23 mouse cellular contexts compared by ENCODE assay signal in the genomic region with DNA sequence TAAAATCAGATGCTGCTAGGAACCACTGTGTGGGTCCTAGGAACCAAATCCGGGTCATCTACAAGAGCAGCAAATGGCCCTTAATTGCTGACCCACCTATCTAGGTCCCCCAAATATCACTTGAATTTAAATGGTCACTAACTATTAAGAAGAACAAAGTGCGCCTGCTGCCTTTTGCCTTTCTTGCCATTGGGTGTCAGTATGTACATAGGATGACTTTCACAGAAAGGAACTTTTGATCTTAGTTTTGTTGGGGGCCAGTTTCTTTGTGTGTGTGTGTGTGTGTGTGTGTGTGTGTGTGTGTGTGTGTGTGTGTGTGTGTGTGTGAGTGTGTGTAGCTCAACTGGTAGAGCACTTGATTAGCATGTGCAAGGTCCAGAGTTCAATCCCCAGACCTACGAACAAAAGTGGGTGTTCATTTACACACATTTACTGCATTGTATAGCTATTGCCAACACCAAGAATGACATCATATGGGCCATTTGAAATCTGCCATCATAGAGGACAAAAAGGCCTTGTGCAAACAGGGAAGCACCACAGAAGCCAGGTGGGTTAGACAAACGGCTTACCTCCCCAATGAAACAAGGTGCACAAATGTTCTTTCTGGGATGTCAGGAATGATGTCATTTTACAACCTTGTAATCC. TPM values are rescaled to one million over a fixed set of nuclear protein-coding genes. Genes with fewer than 3 reads are reported as not detected.
DNase-seq lines count a peak whose midpoint lies in the region; ATAC-seq and TF ChIP-seq lines count a peak whose summit lies in the region.
"Had no signal": no experiment of that assay in that cellular context is flagged by ENCODE, and none has a peak within 500 bp of the region (broad histone marks: within the 10 kb centered on the region; RNA-seq: fewer than 3 reads in every experiment).

No protein-coding gene starts in this region.

- TF ChIP-seq EP300 in lung, postnatal 0 days (IDR thresholded peaks at IDR 0.05) = no peak
- no peak for TF ChIP-seq EP300 in stomach, postnatal 0 days (optimal IDR thresholded peaks at IDR 0.05)

- ATAC-seq in intestine, embryonic 15.5 days = 0 out of 2 replicates have a peak, but pooled peaks have one; percentile 49
- no peak for ATAC-seq in intestine, embryonic 16.5 days
- ATAC-seq in lung, postnatal 0 days = no peak
- ATAC-seq in common myeloid progenitor, adult 5-6 weeks (replicated peaks; ENCODE audit: low read depth, poor library complexity, severe bottlenecking) = 0 out of 2 replicates have a peak, but pooled peaks have one; percentile 52
- peak; percentile 79; the same call in 1 of the 2 replicates for ATAC-seq in stomach, postnatal 0 days (ENCODE audit: low FRiP score, low TSS enrichment)
- ATAC-seq: hindbrain, embryonic 16.5 days; midbrain, embryonic 13.5 days had no signal

- H3K27me3 ChIP-seq in intestine, embryonic 15.5 days (replicated peaks) = no peaks in the 10 kb centered on the region
- H3K27me3 ChIP-seq in intestine, embryonic 16.5 days (replicated peaks; ENCODE audit: control insufficient read depth, insufficient read depth, low read length) = no peaks in the 10 kb centered on the region
- H3K27me3 ChIP-seq in lung, postnatal 0 days (replicated peaks; ENCODE audit: insufficient read depth, low read length) = no peaks in the 10 kb centered on the region
- no peaks in the 10 kb centered on the region for H3K27me3 ChIP-seq in stomach, postnatal 0 days (ENCODE audit: control insufficient read depth, insufficient read depth, low read length)
- H3K27me3 ChIP-seq: embryonic facial prominence, embryonic 12.5 days; limb, embryonic 13.5 days; liver, embryonic 15.5 days; midbrain, embryonic 13.5 days; neural tube, embryonic 13.5 days had no signal

- intact Hi-C loops in left cerebral cortex, postnatal 4 days (cut with DNase I) = no loop called here

- TF ChIP-seq CTCF in lung, postnatal 0 days (IDR thresholded peaks at IDR 0.05) = peak; percentile 50
- peak; percentile 74 for TF ChIP-seq CTCF in stomach, postnatal 0 days (IDR thresholded peaks at IDR 0.05; ENCODE audit: low read depth)

- no peaks in the 10 kb centered on the region for H3K9me3 ChIP-seq in intestine, embryonic 15.5 days
- no peaks in the 10 kb centered on the region for H3K9me3 ChIP-seq in intestine, embryonic 16.5 days (ENCODE audit: control insufficient read depth, low read length)
- H3K9me3 ChIP-seq in lung, postnatal 0 days (ENCODE audit: low read length) = no peaks in the 10 kb centered on the region
- no peaks in the 10 kb centered on the region for H3K9me3 ChIP-seq in stomach, postnatal 0 days (ENCODE audit: control insufficient read depth, low read length)
- H3K9me3 ChIP-seq: embryonic facial prominence, embryonic 12.5 days; limb, embryonic 13.5 days; liver, embryonic 15.5 days; midbrain, embryonic 13.5 days; neural tube, embryonic 13.5 days had no signal

- DNase-seq in lung, postnatal 0 days (ENCODE audit: low spot score) = no peak
- DNase-seq in lung, postnatal 4 days = no peak
- DNase-seq in stomach, postnatal 0 days (ENCODE audit: low spot score) = peak; percentile 24
- DNase-seq in left cerebral cortex, postnatal 4 days = no peak
- DNase-seq: adrenal gland, postnatal 25 days; cerebellum, adult 9-10 months; kidney, adult 18-20 months; lung, postnatal 10 days; retina, postnatal 1 day; right cerebral cortex, postnatal 25 days; thymus, postnatal 25 days had no signal

- WGBS in intestine, embryonic 15.5 days = 57% methylated on average over 4 of the region's 4 CpGs
- 57% methylated on average over 4 of the region's 4 CpGs for WGBS in intestine, embryonic 16.5 days
- 67% methylated on average over 4 of the region's 4 CpGs for WGBS in lung, postnatal 0 days
- 57% methylated on average over 4 of the region's 4 CpGs for WGBS in stomach, postnatal 0 days

- no peak overlapping the region for H3K4me3 ChIP-seq in intestine, embryonic 15.5 days (replicated peaks)
- H3K4me3 ChIP-seq in intestine, embryonic 16.5 days (ENCODE audit: low read length) = no peak overlapping the region
- no peak overlapping the region for H3K4me3 ChIP-seq in lung, postnatal 0 days (ENCODE audit: low read depth, low read length)
- H3K4me3 ChIP-seq in stomach, postnatal 0 days (ENCODE audit: low read depth, low read length) = no peak overlapping the region
- H3K4me3 ChIP-seq: embryonic facial prominence, embryonic 12.5 days; limb, embryonic 13.5 days; liver, embryonic 15.5 days; midbrain, embryonic 13.5 days; myocyte; neural tube, embryonic 13.5 days had no signal

- no peak overlapping the region for H3K27ac ChIP-seq in intestine, embryonic 15.5 days
- no peak overlapping the region for H3K27ac ChIP-seq in intestine, embryonic 16.5 days (ENCODE audit: low read length)
- H3K27ac ChIP-seq in lung, postnatal 0 days (ENCODE audit: low read length) = no peak overlapping the region
- H3K27ac ChIP-seq in stomach, postnatal 0 days (replicated peaks) = no peak overlapping the region
- H3K27ac ChIP-seq: embryonic facial prominence, embryonic 12.5 days; limb, embryonic 13.5 days; liver, embryonic 15.5 days; midbrain, embryonic 13.5 days; neural tube, embryonic 13.5 days had no signal

- H3K36me3 ChIP-seq in intestine, embryonic 15.5 days = no peaks in the 10 kb centered on the region
- H3K36me3 ChIP-seq in intestine, embryonic 16.5 days (ENCODE audit: control insufficient read depth, insufficient read depth, low read length) = no peaks in the 10 kb centered on the region
- H3K36me3 ChIP-seq in lung, postnatal 0 days (ENCODE audit: insufficient read depth, low read length) = no peaks in the 10 kb centered on the region
- H3K36me3 ChIP-seq in stomach, postnatal 0 days (ENCODE audit: control insufficient read depth, insufficient read depth, low read length) = no peaks in the 10 kb centered on the region
- H3K36me3 ChIP-seq: embryonic facial prominence, embryonic 12.5 days; limb, embryonic 13.5 days; liver, embryonic 15.5 days; midbrain, embryonic 13.5 days; neural tube, embryonic 13.5 days had no signal

- no peaks in the 10 kb centered on the region for H3K4me1 ChIP-seq in intestine, embryonic 15.5 days (replicated peaks)
- H3K4me1 ChIP-seq in intestine, embryonic 16.5 days (ENCODE audit: control insufficient read depth, insufficient read depth, low read length) = no peaks in the 10 kb centered on the region
- H3K4me1 ChIP-seq in lung, postnatal 0 days (ENCODE audit: insufficient read depth, low read depth, low read length) = no peaks in the 10 kb centered on the region
- H3K4me1 ChIP-seq in stomach, postnatal 0 days (replicated peaks; ENCODE audit: control insufficient read depth, insufficient read depth) = no peaks in the 10 kb centered on the region
- H3K4me1 ChIP-seq: embryonic facial prominence, embryonic 12.5 days; limb, embryonic 13.5 days; liver, embryonic 15.5 days; midbrain, embryonic 13.5 days; neural tube, embryonic 13.5 days had no signal

- no peak overlapping the region for H3K9ac ChIP-seq in intestine, embryonic 15.5 days
- H3K9ac ChIP-seq in intestine, embryonic 16.5 days (ENCODE audit: low read depth, low read length) = no peak overlapping the region
- H3K9ac ChIP-seq in lung, postnatal 0 days (replicated peaks; ENCODE audit: low read depth) = no peak overlapping the region
- no peak overlapping the region for H3K9ac ChIP-seq in stomach, postnatal 0 days (ENCODE audit: low read length)
- H3K9ac ChIP-seq: embryonic facial prominence, embryonic 12.5 days; limb, embryonic 13.5 days; liver, embryonic 15.5 days; midbrain, embryonic 13.5 days; neural tube, embryonic 13.5 days had no signal

- H3K4me2 ChIP-seq in intestine, embryonic 15.5 days (replicated peaks) = no peak overlapping the region
- H3K4me2 ChIP-seq in intestine, embryonic 16.5 days (ENCODE audit: low read depth, low read length) = no peak overlapping the region
- no peak overlapping the region for H3K4me2 ChIP-seq in lung, postnatal 0 days (replicated peaks; ENCODE audit: low read depth, low read length)
- no peak overlapping the region for H3K4me2 ChIP-seq in stomach, postnatal 0 days (replicated peaks; ENCODE audit: low read depth)
- H3K4me2 ChIP-seq: embryonic facial prominence, embryonic 12.5 days; limb, embryonic 13.5 days; liver, embryonic 15.5 days; midbrain, embryonic 13.5 days; neural tube, embryonic 13.5 days had no signal

RNA-seq across cellular contexts. Expression of gene Sidt1, which starts 43.9 kb away (rescaled TPM):
- polyA plus RNA-seq in intestine, embryonic 15.5 days (2015; fragmentation: Nextera tagmentation; extraction: Ambion mirVana) = 1.1 and 1.5 TPM in 2 replicates
- polyA plus RNA-seq in intestine, embryonic 16.5 days (2015; fragmentation: Nextera tagmentation; extraction: Ambion mirVana) = 1.2 and 1.3 TPM in 2 replicates
- polyA plus RNA-seq in lung, postnatal 0 days (2015; fragmentation: Nextera tagmentation; extraction: Ambion mirVana) = 0.53 and 0.98 TPM in 2 replicates
- total RNA-seq in common myeloid progenitor, adult 5-6 weeks (2017) = not detected in 2 replicates
- polyA plus RNA-seq in stomach, postnatal 0 days (2015; fragmentation: Nextera tagmentation; extraction: Ambion mirVana) = 9.8 and 11.1 TPM in 2 replicates
- total RNA-seq in left cerebral cortex, postnatal 4 days (2021) = 10 to 100 TPM; 16.0 to 17.9 TPM
- total RNA-seq: gastrocnemius, adult 8-10 months had no signal
- polyA plus RNA-seq: C2C12, myocyte had no signal

RNA-seq across cellular contexts. Expression of gene Spice1, which starts 57.8 kb away (rescaled TPM):
- polyA plus RNA-seq in intestine, embryonic 15.5 days (2015; fragmentation: Nextera tagmentation; extraction: Ambion mirVana) = 19.5 and 22.2 TPM in 2 replicates
- polyA plus RNA-seq in intestine, embryonic 16.5 days (2015; fragmentation: Nextera tagmentation; extraction: Ambion mirVana) = 16.0 and 17.5 TPM in 2 replicates
- 15.4 and 17.5 TPM in 2 replicates for polyA plus RNA-seq in lung, postnatal 0 days (2015; fragmentation: Nextera tagmentation; extraction: Ambion mirVana)
- total RNA-seq in common myeloid progenitor, adult 5-6 weeks (2017) = 28.3 and 45.9 TPM in 2 replicates
- polyA plus RNA-seq in stomach, postnatal 0 days (2015; fragmentation: Nextera tagmentation; extraction: Ambion mirVana) = 7.9 and 8.4 TPM in 2 replicates
- total RNA-seq in left cerebral cortex, postnatal 4 days (2021) = 10 to 100 TPM; 15.0 to 18.8 TPM

Comparison
In these comparisons a context has a peak if more than half of its experiments do, and no peak if none do; other contexts are left out.
1. ATAC-seq: peak in intestine, embryonic 15.5 days (single experiment), common myeloid progenitor, adult 5-6 weeks (single experiment) and stomach, postnatal 0 days (single experiment); none in intestine, embryonic 16.5 days (single experiment) and lung, postnatal 0 days (single experiment).